Mouse (Mus musculus): ENCODE results near the gene Utp15.
A peak's percentile ranks its signal among the peaks of the same experiment; 100 is the strongest.

Utp15 gene

DNA sequence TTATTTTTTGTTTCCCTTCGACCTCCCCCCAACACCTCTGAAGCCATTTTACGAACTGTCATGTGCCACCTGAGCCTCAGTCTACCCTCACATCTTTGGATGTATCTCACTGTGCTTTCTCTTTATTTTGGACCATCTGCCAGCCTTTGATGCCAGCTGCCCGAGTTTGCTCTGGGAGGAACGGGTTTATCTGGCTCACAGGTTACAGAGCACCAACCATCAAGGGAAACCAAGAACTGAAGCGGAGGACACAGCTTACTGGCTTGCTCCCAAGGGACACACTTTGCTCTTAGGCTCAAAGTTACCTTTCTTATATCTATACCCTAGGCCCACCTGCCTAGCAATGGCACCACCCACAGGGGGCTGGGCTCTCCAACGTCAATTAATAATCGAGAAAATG is 17.5 kb downstream of the Utp15 start:
- no peak for DNase-seq

DNA sequence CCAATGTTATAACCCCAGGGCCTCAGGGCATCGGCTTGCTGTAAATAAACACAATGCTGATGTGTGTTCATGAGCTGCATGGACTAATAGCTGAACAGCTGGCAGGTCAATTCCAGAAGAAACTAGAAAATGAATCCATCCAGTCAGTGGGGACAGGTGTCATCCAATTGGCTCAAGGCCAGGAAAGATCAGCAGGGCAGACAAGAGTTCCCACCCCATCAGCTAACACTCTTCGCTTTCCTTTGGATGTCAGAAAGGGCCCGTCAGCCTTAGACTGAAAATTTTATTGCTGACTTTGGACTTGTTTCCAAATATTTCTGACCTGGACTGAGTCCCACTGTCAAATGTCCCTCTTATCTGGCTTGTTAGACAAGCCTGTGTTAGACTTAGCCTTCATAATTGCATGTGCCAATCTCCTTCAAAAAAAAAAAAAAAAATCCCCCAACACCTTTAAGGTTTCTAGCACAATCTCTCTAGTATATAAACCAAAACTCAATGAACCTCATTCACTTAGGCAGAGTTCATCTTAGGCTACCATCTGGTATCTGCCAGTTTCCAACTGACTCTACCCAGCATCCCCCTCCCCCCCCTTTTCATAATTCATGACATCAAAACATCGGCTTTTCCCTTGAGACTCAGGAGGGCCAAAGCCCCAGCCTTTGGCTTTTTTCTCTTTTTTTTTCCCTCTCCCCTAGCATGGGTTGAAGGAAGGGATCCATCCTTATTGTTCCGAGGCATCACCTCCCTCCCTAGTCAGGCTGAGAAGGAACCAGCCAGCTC is 18.1 kb downstream of the Utp15 start:
- DNase-seq, result no peak

DNA sequence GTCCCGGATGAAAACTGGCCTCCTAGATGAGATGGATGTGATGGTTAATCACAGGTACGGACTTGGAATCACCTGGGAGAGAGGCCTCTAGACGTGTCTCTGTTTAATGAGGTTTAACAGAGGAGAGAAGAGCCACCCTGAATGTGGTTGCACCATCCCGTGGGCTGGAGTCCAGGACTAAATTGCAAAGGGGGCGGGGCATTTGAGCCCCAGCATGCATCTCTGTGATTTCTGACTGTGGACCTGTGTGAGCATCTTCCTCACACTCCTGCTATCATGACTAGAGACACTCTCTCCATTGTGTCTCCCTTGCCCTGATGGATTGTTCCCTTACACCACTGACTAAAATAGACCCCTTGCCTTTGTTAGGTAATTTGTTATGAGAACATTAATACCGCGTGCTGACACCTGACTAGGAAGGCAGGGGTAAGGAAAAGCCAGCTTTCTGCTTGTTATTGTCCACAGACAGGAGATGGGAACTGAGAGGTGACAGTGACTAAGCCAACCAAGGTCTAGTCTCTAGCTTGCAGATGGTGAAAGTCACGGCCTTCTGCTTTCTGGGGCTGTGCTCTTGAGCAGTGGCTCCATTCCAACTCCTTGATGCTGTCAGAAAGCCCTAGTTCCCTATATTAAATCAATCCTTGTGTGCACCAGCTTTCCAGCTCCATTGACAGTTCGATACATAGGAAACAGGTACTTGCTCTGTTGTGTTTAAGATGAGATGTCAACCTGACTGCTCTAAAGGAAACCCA is 21.1 kb downstream of the Utp15 start:
- no peak for DNase-seq

DNA sequence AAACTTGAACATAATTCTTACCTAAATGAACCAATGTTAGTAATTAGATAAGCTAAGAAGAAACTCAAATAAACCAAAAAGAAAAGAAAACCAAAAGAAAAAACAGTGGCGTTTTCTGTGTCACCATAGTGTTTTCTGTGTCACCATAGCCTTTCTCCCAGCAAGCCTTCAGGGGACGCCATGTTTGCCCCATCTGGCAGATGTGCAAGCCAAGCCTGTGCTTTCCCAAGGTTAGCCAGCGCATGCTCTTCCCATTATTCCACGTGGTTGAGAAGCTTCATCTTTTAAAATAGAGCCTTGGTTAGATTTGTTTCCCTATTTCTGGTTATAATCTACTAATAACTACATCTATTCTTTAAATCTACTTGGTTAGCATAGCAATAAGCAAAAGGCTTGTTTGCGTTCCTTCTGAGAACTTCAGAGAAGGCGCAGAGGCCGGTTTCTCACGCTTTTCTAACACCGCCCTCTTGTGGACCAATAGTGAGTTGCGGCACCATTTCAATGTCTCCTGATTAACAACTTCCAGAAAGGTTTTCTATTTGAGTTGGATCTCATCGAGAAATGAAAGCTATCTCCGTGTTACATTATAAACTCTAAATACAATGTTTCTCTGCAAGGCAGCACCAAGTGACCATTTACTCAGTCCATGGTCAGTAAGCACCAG is 22.7 kb downstream of the Utp15 start:
- peak; percentile 31 for DNase-seq

DNA sequence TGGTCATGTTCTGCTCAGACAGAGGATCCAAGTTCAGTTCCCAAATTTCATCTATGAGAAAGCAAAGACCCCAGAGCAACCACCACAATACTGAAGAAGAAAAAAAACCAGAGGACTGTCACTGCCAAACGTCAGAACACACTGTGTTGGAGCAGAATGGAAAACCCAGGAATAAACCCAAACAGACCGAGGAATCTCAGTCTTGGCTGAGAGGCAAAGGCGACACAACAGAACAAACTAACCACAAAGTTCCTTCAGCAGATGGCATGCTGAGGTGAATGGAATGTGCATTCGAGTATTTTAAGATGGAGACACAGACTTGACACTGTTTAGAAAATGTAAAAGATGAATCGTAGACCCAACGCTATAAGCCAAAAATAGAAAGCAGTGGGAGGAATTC is 27.4 kb downstream of the Utp15 start:
- no peak for DNase-seq

DNA sequence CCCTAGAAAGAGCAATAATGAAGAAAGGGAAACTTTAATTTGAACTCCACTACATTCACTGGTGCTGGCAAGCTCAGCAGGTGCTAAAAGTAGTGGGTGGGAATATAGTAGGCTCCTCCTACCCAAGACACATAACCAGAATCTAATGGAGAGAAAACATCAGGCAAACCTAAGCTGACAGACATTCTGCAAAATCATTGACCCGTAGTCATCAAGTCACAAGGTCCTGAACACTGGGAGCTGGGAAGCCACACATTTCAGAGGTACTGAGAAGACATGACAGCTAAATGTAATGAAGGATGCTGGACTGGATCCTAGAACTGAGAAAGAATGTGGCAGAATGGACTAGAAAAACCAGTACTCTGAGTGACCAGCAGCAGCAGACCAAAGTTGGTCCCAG is 32.3 kb downstream of the Utp15 start:
- no peak for DNase-seq

DNA sequence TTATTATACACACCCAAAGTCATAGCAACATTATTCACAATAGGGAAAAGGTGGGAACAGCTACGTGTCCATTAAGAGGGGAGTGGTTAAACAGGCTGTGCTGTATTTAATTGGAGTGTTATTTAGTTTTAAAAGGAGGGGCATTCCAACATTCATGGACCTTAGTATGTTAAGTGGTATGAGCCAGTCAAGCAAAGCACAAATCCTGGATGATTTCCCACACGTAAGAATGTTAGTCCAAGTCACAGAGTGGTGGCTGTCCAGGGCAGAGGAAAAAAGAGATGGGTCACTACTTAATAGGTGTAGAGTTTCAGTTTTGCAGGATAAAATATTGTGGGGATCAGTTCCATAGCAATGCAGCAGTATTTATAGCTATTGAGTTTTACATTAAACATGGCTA is 36.6 kb downstream of the Utp15 start:
- DNase-seq, result no peak

DNA sequence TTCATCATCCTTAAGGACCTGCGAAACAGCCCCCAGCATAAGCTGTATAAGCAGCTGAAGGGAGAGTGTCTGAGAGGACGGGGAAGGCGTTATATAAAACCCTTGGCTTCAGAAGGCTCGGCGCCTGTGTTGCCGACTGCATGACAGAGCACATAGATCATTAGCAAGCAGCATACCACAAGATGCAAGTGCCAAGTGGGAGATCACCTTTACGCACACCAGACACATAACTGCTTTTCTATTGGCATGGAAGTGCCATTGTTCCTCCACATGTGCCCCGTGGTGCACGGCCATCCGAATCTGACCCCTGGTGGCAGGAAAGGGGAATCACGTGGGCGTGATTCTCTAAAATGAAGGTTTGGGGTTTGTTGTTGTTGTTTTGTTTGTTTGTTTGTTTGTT is 40.0 kb downstream of the Utp15 start:
- DNase-seq, result no peak

DNA sequence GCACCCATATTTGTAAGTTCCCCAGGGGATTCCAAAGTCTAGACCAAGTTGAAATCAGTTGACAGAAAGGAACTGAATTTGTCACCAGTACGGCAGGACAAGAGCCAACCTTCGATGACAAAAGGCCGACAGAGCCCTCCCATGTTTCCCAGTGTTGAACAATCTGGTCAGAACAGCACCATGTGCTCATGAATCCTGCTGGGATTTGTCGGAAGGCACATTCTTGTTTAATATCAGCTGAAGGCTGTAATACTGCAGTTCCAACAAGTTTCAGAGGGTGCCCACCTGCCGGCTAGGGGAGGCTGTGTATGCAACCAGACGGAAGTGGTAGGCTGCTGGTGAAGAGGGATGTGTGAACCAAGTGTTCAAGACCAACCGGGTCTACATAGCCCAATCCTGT is 52.7 kb downstream of the Utp15 start:
- DNase-seq, result no peak

DNA sequence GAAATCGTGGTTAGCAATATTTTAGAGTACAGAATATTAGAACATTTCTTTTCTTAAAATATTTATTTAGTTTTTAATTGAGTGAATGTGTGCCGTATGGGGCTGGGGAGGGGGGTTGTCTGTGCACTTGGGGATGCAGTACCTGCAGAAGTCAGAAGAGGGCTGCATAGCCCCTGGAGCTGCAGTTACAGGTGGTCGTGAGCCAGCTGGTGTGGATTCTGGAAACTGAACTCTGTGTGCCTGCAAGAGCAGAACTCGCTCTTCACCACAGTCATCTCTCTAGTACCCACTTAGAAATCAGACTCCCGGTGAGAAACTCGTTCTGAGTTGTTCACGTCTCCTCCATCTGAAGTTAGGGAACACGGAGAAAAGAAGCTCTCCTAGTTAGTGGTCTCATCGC is 54.0 kb downstream of the Utp15 start:
- DNase-seq, result no peak

DNA sequence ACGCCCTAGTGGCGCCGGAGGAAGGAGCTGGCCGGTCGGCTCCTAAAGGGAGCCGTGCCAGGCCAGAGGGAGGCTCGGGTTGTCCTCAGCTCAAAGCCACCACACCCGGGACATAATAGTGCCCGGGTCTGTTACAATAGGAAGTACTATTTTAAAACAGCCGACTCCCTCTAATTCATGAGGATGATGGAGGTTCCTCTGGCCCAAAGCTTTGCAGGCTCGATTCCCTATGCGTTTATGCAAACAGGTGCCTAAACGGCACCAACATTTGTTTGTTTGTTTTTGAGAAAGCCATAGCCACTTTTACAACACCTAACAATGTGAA is 56.3 kb downstream of the Utp15 start:
- no peak for DNase-seq

DNA sequence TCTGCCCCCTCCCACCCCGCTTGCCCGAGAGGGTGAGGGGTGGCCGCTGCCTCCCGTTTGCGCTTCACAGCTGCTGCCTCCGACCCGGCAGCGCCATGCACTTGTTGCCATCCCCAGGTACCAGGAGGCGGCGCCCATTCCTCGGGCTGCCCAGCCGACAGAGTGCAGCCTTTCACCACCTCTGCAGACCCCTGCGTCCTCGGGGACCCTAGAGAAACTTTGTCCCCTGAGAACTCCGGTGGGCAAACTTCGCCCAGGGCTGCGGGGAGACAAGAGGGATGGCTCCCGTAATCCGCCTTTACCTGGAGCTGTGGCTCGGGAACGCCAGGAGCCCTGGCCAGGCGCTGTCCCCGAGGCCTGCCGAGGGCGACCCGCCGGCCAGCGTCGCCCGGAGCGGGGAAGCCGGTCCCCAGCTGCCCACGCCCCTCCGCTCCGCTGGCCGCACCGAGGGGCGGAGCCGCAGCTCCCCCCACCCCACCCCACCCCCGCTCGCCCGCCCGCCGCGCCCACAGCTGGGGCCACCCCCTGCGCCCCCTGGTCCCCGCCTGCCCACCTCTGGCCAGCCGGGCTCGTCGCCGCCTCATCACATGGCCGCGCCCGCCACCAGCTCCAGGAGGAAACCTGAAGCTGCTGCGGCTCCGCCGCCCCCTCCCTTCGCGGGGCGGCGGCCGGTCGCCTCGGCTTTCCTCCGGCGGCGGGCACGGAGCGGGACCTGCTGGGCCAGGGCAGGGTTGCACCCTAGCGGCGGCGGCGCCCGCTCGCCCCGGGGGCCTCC is 56.9 kb downstream of the Utp15 start, which contains the start of gene Arhgef28:
Gene Arhgef28, minus strand, starts transcription at position 669 of the 775 bp plus-strand sequence.
- peak; percentile 16 for DNase-seq

DNA sequence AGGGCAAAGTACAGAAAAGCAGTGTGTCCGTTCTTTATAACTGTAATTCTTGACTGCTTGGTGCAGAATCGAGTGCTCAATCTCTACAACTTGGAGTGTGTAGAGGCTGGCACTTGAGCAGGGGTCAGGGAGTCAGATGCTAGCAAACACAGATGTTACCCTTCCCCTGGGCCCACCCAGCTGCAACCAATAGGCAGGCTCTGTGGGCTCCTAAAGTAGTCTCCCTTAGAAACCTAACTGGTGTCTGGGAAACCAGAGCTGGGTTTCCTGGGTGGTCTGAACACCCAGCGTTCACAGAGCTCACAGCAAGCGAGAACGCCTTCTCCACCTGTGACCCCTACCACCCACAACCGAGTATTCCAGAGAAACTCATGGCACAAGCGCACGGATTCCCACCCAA is 57.7 kb downstream of the Utp15 start:
- no peak for DNase-seq

DNA sequence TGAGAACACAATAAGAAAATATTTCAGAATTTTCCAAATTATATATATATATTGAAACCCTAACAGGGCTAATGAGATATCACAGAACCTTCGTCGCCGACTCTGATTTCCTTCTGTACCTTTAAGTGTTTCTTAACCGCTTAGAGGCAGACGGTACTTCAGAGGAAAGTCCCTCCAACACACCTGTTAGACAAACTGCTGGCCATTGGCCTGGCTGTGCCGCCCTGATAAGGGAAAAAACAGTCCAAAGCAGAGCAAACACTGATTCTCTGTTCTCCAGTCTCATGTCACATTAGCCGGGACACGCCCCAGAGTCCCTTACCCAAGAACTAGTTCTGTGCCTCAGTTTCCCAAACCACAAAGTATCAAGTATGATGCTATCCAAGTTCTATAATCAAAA is 58.5 kb downstream of the Utp15 start:
- no peak for DNase-seq

DNA sequence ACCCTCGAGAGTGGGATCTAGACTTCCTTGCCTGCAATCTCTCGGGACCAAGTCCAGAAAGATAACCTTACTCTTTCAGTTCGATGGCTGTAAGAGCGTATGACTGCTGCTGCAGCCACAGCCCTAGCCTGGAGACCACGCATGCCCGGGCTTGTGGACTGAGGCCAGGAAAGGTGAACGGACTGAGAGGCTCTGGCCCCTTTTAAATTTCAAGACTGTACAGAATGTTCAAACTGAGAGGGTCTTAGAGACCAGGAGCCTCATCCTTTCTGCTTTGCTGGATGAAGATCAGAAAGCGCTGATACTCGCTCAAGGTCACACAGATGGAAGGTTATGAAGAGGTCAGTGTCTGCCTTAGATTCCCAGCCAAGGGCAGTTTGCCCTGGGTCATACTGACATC is 61.4 kb downstream of the Utp15 start:
- DNase-seq, result no peak
